Mouse (Mus musculus): ENCODE data around the gene Olfr1265.

The Olfr1265 gene

DNA sequence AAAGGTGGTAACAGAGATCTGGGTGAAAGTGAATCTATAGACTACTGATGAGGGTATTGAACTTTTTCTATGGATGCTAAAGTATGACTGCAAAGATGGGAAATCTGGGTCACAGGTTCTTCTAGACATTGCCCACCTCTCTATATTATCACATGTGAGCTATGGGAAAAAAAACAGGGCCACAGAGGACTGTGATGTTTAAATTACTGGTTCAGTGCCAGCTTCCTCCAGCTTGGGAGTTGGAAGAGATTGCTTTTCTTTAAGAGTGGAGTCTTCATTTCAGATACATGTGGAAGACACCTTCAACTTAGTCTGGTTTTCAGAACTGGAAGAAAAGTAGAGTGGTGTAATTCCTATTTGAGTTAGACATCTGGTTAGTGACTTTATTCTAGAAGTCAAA, at the start of gene Olfr1265:
Olfr1265 (plus strand) TSS at position 301 of the 400 bp plus-strand sequence.
- DNase-seq (ENCODE audit: low spot score), result no peak

DNA sequence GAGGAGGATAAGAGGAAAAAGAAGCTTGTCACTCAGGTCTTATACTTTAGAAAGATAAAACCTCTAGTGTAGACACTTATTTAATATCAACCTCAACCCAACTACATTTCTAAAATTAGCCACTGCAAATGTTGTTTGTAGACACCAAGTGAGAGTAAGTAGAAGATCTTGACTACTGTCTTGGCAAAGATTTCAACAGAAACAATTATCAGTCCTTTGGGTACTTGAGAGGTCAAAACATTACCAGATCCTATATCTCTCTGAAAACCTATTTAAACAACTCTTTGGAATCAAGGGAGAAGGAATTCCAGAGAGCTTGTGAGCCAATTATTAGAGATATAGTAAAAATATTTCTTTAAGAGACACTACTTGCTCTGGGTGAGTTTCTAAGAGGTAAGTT, 44.2 kb upstream of the Olfr1265 start, which contains the start of gene Olfr1261:
Olfr1261 (plus strand) TSS at position 301 of the 400 bp plus-strand sequence.
- no peak for DNase-seq (ENCODE audit: low spot score)

DNA sequence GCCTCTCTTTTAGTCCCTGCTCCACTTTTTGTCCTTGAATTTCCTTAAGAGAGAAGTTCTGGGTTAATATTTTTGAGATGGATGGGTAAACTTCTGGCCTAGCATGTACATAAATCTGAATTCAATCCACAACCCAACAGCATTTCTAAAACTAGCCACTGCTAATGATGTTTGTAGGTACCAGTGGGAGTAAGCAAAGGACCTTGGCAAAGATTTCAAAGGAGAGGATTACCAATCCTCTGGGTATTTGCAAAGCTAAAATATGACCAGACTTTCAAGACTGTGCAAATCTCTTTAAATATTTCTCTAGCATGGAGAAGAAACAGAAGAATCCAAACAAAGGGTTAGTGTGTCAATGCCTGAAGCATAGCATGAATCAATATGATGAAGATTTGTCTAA, 35.3 kb upstream of the Olfr1265 start, which contains the start of gene Olfr1262:
Olfr1262 (plus strand) TSS at position 301 of the 400 bp plus-strand sequence.
- DNase-seq (ENCODE audit: low spot score), result no peak

DNA sequence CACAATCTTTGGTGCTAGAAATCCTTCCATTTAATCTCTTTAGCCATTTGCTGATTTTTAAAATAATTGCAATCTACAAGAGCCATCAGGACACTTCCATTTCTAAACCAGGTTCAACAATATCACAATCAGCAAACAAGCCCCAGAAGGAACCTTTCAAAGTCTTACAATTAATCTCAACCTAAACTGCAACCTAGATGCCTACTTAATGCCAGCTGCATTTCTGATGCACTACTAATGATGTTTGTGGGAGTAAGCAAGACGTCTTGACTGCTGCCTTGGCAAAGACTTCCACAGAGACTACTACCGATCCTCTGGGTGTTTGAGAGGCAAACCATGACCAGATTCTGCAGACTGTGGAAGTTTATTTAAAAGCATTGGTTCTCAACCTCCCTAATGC, 23.3 kb upstream of the Olfr1265 start, which contains the start of gene Olfr1263:
Olfr1263 (plus strand) TSS at position 301 of the 400 bp plus-strand sequence.
- DNase-seq (ENCODE audit: low spot score), result no peak

DNA sequence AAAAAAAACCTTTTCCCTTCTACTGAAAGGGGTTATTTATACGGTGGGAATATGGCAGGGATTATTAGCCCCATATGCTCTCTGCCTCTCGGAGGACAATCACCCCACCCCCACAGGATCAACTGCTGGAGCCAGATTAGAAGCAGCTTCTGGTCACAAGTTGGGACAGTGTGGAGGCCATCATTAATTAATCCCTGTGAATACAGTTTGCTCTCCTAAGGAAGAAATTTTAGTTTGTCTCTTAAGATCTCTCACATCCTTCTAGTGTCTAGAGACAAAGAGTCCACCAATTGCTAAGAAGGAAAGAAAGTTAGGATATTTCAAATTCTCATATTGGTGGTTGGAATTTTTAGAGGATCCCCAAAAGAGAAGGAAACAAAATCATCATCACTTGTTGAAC, 9.7 kb upstream of the Olfr1265 start, which contains the start of gene Olfr1264:
Olfr1264 (minus strand) TSS at position 101 of the 400 bp plus-strand sequence.
- no peak for DNase-seq (ENCODE audit: low spot score)

DNA sequence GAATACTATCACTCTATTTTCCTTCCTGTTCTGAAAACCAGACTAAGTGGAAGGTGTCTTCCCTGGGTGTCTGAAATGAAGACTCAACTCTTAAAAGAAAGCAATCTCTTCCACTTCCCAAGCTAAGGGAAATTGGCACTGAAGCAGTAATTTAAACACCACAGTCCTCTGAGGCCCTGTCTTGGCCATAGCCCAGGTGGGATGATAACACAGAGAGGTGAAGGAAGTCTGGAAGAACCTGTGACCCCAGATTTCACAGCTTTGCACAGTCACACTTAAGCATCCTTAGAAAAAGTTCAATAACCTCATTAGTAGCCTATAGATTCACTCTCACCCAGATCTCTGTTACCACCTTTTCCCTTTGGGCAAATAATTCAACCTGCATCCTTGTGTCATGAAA, 28.4 kb downstream of the Olfr1265 start, which contains the start of gene Olfr140:
Olfr140 (minus strand) TSS at position 101 of the 400 bp plus-strand sequence.
- DNase-seq (ENCODE audit: low spot score), result no peak

DNA sequence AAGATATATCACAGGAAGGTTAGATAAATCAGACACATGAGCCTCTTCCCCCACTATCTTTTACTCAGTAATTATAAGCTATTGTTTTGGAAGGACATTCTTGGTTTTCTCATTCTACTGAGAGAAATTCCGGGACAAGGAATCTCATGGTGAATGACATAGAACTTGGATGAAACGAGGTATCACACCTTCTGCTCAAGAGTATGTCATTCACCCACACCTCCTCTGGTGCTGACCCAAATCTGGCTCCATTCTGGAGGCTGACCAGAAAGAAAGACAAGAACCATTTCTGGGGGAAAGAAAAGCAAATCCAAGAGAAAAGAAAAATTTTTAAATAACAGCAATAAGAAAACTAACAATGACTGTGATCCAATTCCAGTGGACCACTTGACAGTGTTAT, 34.9 kb downstream of the Olfr1265 start:
- DNase-seq (ENCODE audit: low spot score), result no peak
